Mouse (Mus musculus) CD4-positive helper T cell, adult 2 months (primary cell): ENCODE data around the gene Tes.
"Not testable (repeated sequence)": the region's sequence is repeated elsewhere in the genome, so short reads cannot be mapped to it uniquely, and the experiment has no call there.

Source experiments
- DNase-seq: peaks from one replicate; pipeline ENCODE4 v3.0.0-alpha.2; 2012; ENCODE audit warnings: low read depth, missing footprints, low spot score

Gene Tes

GRCm38 (mm10) chr6:17064936-17065790, at the start of gene Tes:
Gene Tes (plus strand): TSS chr6:17065149.
- peak; percentile 96 for DNase-seq

GRCm38 (mm10) chr6:17025886-17026285, 39.1 kb upstream of the Tes start:
- DNase-seq = no peak

- DNase-seq = peak; percentile 65
Observed at GRCm38 (mm10) chr6:17027572-17027971, 37.4 kb upstream of the Tes start.

- no peak for DNase-seq
Observed at GRCm38 (mm10) chr6:17028809-17029208, 36.1 kb upstream of the Tes start.

GRCm38 (mm10) chr6:17032231-17032728, 32.7 kb upstream of the Tes start:
- no peak for DNase-seq

GRCm38 (mm10) chr6:17034095-17034494, 30.9 kb upstream of the Tes start:
- no peak for DNase-seq

- no peak for DNase-seq
Observed at GRCm38 (mm10) chr6:17035228-17035627, 29.7 kb upstream of the Tes start.

- no peak for DNase-seq
Observed at GRCm38 (mm10) chr6:17051432-17052025, 13.4 kb upstream of the Tes start.

GRCm38 (mm10) chr6:17053028-17053660, 11.8 kb upstream of the Tes start:
- no peak for DNase-seq

- no peak for DNase-seq
Observed at GRCm38 (mm10) chr6:17054781-17055180, 10.2 kb upstream of the Tes start.

- DNase-seq = no peak
Observed at GRCm38 (mm10) chr6:17055659-17056058, 9.3 kb upstream of the Tes start.

GRCm38 (mm10) chr6:17059501-17059900, 5.4 kb upstream of the Tes start:
- DNase-seq = no peak

- peak; percentile 14 for DNase-seq
Observed at GRCm38 (mm10) chr6:17060154-17060553, 4.8 kb upstream of the Tes start.

GRCm38 (mm10) chr6:17061826-17062225, 3.1 kb upstream of the Tes start:
- DNase-seq = not testable (repeated sequence)

GRCm38 (mm10) chr6:17062366-17062765, 2.6 kb upstream of the Tes start:
- DNase-seq = no peak

GRCm38 (mm10) chr6:17065791-17066169, 831 bp downstream of the Tes start:
- no peak for DNase-seq

GRCm38 (mm10) chr6:17066211-17066940, 1.4 kb downstream of the Tes start:
- DNase-seq = peak; percentile 74

- no peak for DNase-seq
Observed at GRCm38 (mm10) chr6:17071899-17072298, 7.0 kb downstream of the Tes start.

GRCm38 (mm10) chr6:17072338-17072737, 7.4 kb downstream of the Tes start:
- DNase-seq = no peak

- no peak for DNase-seq
Observed at GRCm38 (mm10) chr6:17072763-17073484, 8.0 kb downstream of the Tes start.

GRCm38 (mm10) chr6:17077270-17077669, 12.3 kb downstream of the Tes start:
- DNase-seq = no peak
